In genomic region chr19:8765562-8765961, GRCm38 (mm10) we compare ENCODE assay signal across 23 mouse cellular contexts.
"Had no signal": no experiment of that assay in that cellular context is flagged by ENCODE, and none has a peak within 500 bp of the region (broad histone marks: within the 10 kb centered on the region; RNA-seq: fewer than 3 reads in every experiment).

No protein-coding gene starts in this region.

- H3K27me3 ChIP-seq: hindbrain, embryonic 12.5 days; hindbrain, embryonic 15.5 days; intestine, embryonic 15.5 days; liver, embryonic 13.5 days; liver, embryonic 15.5 days had no signal

- H3K4me3 ChIP-seq: heart, adult 2 months; hindbrain, embryonic 10.5 days; hindbrain, embryonic 12.5 days; hindbrain, embryonic 15.5 days; intestine, embryonic 15.5 days; layer of hippocampus, adult 2 months; left cerebral cortex, adult 2 months; liver, embryonic 13.5 days; liver, embryonic 15.5 days had no signal

- H3K9me3 ChIP-seq: hindbrain, embryonic 12.5 days; hindbrain, embryonic 15.5 days; intestine, embryonic 15.5 days; liver, embryonic 15.5 days had no signal

- ATAC-seq: forebrain, postnatal 0 days; inflammation-experienced regulatory T-cells, adult 6 months; intestine, embryonic 15.5 days had no signal

- H3K9ac ChIP-seq: forebrain, postnatal 0 days; hindbrain, embryonic 12.5 days; hindbrain, embryonic 15.5 days; intestine, embryonic 15.5 days; liver, embryonic 13.5 days; liver, embryonic 15.5 days had no signal

- H3K4me2 ChIP-seq: heart, embryonic 11.5 days; hindbrain, embryonic 12.5 days; hindbrain, embryonic 15.5 days; intestine, embryonic 15.5 days; liver, embryonic 11.5 days; liver, embryonic 13.5 days; liver, embryonic 15.5 days had no signal

- H3K27ac ChIP-seq: heart, adult 2 months; hindbrain, embryonic 10.5 days; hindbrain, embryonic 12.5 days; hindbrain, embryonic 15.5 days; intestine, embryonic 15.5 days; layer of hippocampus, adult 2 months; left cerebral cortex, adult 2 months; liver, embryonic 13.5 days; liver, embryonic 15.5 days had no signal

- DNase-seq: forebrain, postnatal 0 days; gastrocnemius, postnatal 10 days; gastrocnemius, postnatal 25 days; heart, adult 2 months; heart, postnatal 10 days; heart, postnatal 4 days; kidney, adult 18-20 months; kidney, adult 8-10 months; kidney, postnatal 10 days; kidney, postnatal 25 days; kidney, postnatal 4 days; liver; liver, embryonic 13.5 days had no signal
